18 mouse cellular contexts compared by ENCODE assay signal in the genomic region with DNA sequence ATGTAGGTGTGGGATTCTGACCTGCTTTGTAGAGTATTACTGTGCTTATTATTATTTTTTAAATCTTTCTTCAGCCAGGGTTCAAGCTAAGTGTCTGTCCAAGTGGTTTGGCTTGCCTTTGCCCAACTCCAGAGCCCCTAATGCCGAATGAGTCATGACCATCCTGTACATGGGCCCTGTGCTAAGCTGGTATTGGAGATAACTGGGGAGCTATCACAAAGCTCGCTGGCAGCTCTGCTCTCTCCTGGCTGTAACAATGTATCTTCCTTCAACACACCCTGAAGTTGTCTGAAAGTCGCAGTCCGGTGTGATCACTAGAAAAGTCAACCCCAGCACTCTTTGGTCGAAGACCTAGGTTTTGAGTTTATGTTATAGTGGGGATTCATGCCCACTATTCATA.
DNase-seq lines count a peak whose midpoint lies in the region; ATAC-seq lines count a peak whose summit lies in the region.
"Had no signal": no experiment of that assay in that cellular context is flagged by ENCODE, and none has a peak within 500 bp of the region (broad histone marks: within the 10 kb centered on the region; RNA-seq: fewer than 3 reads in every experiment).

No protein-coding gene starts in this region.

- no peaks in the 10 kb centered on the region for H3K27me3 ChIP-seq in limb, embryonic 11.5 days (ENCODE audit: control insufficient read depth, insufficient read depth, low read length)
- H3K27me3 ChIP-seq in limb, embryonic 10.5 days (ENCODE audit: low read depth, poor library complexity, severe bottlenecking), result no peaks in the 10 kb centered on the region
- no peaks in the 10 kb centered on the region for H3K27me3 ChIP-seq in liver, embryonic 15.5 days
- H3K27me3 ChIP-seq: embryonic facial prominence, embryonic 12.5 days; heart, embryonic 13.5 days; hindbrain, embryonic 15.5 days had no signal

- 91% methylated on average over 5 of the region's 5 CpGs for WGBS in limb, embryonic 11.5 days
- 95% methylated on average over 5 of the region's 5 CpGs for WGBS in limb, embryonic 10.5 days
- WGBS in liver, embryonic 15.5 days (ENCODE audit: insufficient replicate concordance), result 46% methylated on average over 5 of the region's 5 CpGs

- H3K9me3 ChIP-seq in limb, embryonic 11.5 days (ENCODE audit: control insufficient read depth, low read length), result no peaks in the 10 kb centered on the region
- no peaks in the 10 kb centered on the region for H3K9me3 ChIP-seq in limb, embryonic 10.5 days (replicated peaks)
- H3K9me3 ChIP-seq in liver, embryonic 15.5 days (replicated peaks), result no peaks in the 10 kb centered on the region
- H3K9me3 ChIP-seq: embryonic facial prominence, embryonic 12.5 days; heart, embryonic 13.5 days; hindbrain, embryonic 15.5 days had no signal

- peak; percentile 14 for DNase-seq in limb, embryonic 11.5 days (ENCODE audit: low spot score)
- DNase-seq in limb, embryonic 10.5 days (ENCODE audit: low spot score), result no peak
- DNase-seq in right cerebral cortex, postnatal 10 days (ENCODE audit: low spot score in 2 of 2), result no peak
- DNase-seq in layer of hippocampus, postnatal 25 days (ENCODE audit: extremely low spot score in 1 of 2, low spot score in 1 of 2), result no peak
- DNase-seq in frontal cortex, postnatal 36 days (ENCODE audit: low spot score in 2 of 2), result no peak
- DNase-seq: adrenal gland, postnatal 10 days; cerebellum, adult 11 months; cerebellum, adult 8-10 months; cerebellum, postnatal 14 days; gastrocnemius, postnatal 36 days; heart, adult 11 months; heart, postnatal 36 days had no signal

- H3K36me3 ChIP-seq in limb, embryonic 11.5 days (ENCODE audit: control insufficient read depth, insufficient read depth, low read length), result no peaks in the 10 kb centered on the region
- no peaks in the 10 kb centered on the region for H3K36me3 ChIP-seq in limb, embryonic 10.5 days
- no peaks in the 10 kb centered on the region for H3K36me3 ChIP-seq in liver, embryonic 15.5 days (replicated peaks)
- H3K36me3 ChIP-seq: embryonic facial prominence, embryonic 12.5 days; heart, embryonic 13.5 days; hindbrain, embryonic 15.5 days had no signal

- ATAC-seq in limb, embryonic 11.5 days (ENCODE audit: insufficient number of reproducible peaks, low FRiP score, low TSS enrichment, low read depth), result no peak
- ATAC-seq in erythroid progenitor cell, adult 5-6 weeks (replicated peaks; ENCODE audit: low FRiP score, poor library complexity, severe bottlenecking), result peak; percentile 57; the same call in 1 of the 2 replicates
- ATAC-seq in liver, embryonic 15.5 days (ENCODE audit: insufficient read depth), result peak; percentile 41; the same call in 1 of the 2 replicates
- ATAC-seq: forebrain, embryonic 14.5 days had no signal

- H3K4me3 ChIP-seq in limb, embryonic 11.5 days (ENCODE audit: low read depth, low read length), result no peak overlapping the region
- H3K4me3 ChIP-seq in limb, embryonic 10.5 days, result no peak overlapping the region
- H3K4me3 ChIP-seq in liver, embryonic 15.5 days (replicated peaks), result no peak overlapping the region
- H3K4me3 ChIP-seq: embryonic facial prominence, embryonic 12.5 days; heart, embryonic 13.5 days; hindbrain, embryonic 15.5 days had no signal

- H3K27ac ChIP-seq in limb, embryonic 11.5 days (replicated peaks; ENCODE audit: low read depth, low read length), result no peak overlapping the region
- H3K27ac ChIP-seq in limb, embryonic 10.5 days, result no peak overlapping the region
- H3K27ac ChIP-seq in liver, embryonic 15.5 days (replicated peaks), result no peak overlapping the region
- H3K27ac ChIP-seq: embryonic facial prominence, embryonic 12.5 days; heart, embryonic 13.5 days; hindbrain, embryonic 15.5 days had no signal

- H3K4me2 ChIP-seq in limb, embryonic 11.5 days (ENCODE audit: low read depth, severe bottlenecking), result no peak overlapping the region
- no peak overlapping the region for H3K4me2 ChIP-seq in liver, embryonic 15.5 days
- H3K4me2 ChIP-seq: embryonic facial prominence, embryonic 12.5 days; heart, embryonic 13.5 days; hindbrain, embryonic 15.5 days had no signal

- peaks cover 4% of the 10 kb centered on the region; the same call in 1 of the 2 replicates for H3K4me1 ChIP-seq in limb, embryonic 11.5 days (ENCODE audit: control insufficient read depth, insufficient read depth, low read length)
- peaks cover 24% of the 10 kb centered on the region for H3K4me1 ChIP-seq in limb, embryonic 10.5 days
- no peaks in the 10 kb centered on the region for H3K4me1 ChIP-seq in liver, embryonic 15.5 days (replicated peaks)
- H3K4me1 ChIP-seq: embryonic facial prominence, embryonic 12.5 days; heart, embryonic 13.5 days; hindbrain, embryonic 15.5 days had no signal

- no peak overlapping the region for H3K9ac ChIP-seq in limb, embryonic 11.5 days (ENCODE audit: low read length)
- no peak overlapping the region for H3K9ac ChIP-seq in liver, embryonic 15.5 days
- H3K9ac ChIP-seq: embryonic facial prominence, embryonic 12.5 days; heart, embryonic 13.5 days; hindbrain, embryonic 15.5 days had no signal
